Mouse (Mus musculus): ENCODE data around the gene Pi4ka. TPM values are rescaled to one million over a fixed set of nuclear protein-coding genes. Genes with fewer than 3 reads are reported as not detected.
A peak's percentile ranks its signal among the peaks of the same experiment; 100 is the strongest.

Gene Pi4ka
- total RNA-seq (2014; rRNA removed) (17.9 and 25.8 TPM in 2 replicates), polyA plus RNA-seq (2012; rRNA removed) (18.0 and 21.4 TPM in 2 replicates)

- Histone ChIP-seq H3K9ac (ENCODE audit: low read depth, low read length) (peak within 1 kb of the TSS; percentile 83), H3K4me1 (ENCODE audit: control insufficient read depth, insufficient read depth, low read length) (peaks cover 13% of the 10 kb centered on the region), H3K27me3 (ENCODE audit: control insufficient read depth, insufficient read depth, low read length) (no peaks in the 10 kb centered on the region), H3K36me3 (ENCODE audit: control insufficient read depth, insufficient read depth, low read length) (no peaks in the 10 kb centered on the region), H3K4me3 (ENCODE audit: insufficient read depth, low read depth, low read length) (peak within 1 kb of the TSS; percentile 88), H3K79me2 (ENCODE audit: control insufficient read depth, insufficient read depth, low read length) (peaks cover 29% of the 10 kb centered on the region; the same call in 1 of the 2 replicates), H3K27ac (replicated peaks; ENCODE audit: insufficient read depth, low read depth, low read length) (peak within 1 kb of the TSS; percentile 81)
- under 1% methylated on average over 69 of the region's 69 CpGs for WGBS
- TF ChIP-seq CTCF (IDR thresholded peaks at IDR 0.05; ENCODE audit: low read depth, low read length) (no peak), POLR2A (IDR thresholded peaks at IDR 0.05; ENCODE audit: extremely low read depth, insufficient read depth, low read length) (peak; percentile 61)
- peak; percentile 83 for DNase-seq (ENCODE audit: extremely low read depth, low read depth, low spot score)
Observed at GRCm38 (mm10) chr16:17405736-17406443, at the start of gene Pi4ka, which contains the start of gene Snap29. TSS of gene Pi4ka (minus strand) at chr16:17406314. TSS of gene Snap29 (plus strand) at chr16:17405986.

GRCm38 (mm10) chr16:17452373-17452715 lies 46.2 kb upstream of the Pi4ka start:
- Histone ChIP-seq H3K4me1 (ENCODE audit: control insufficient read depth, insufficient read depth, low read length) (peaks cover 22% of the 10 kb centered on the region), H3K27me3 (ENCODE audit: control insufficient read depth, insufficient read depth, low read length) (no peaks in the 10 kb centered on the region), H3K79me2 (ENCODE audit: control insufficient read depth, insufficient read depth, low read length) (peaks cover 32% of the 10 kb centered on the region), H3K36me3 (ENCODE audit: control insufficient read depth, insufficient read depth, low read length) (peaks cover 2% of the 10 kb centered on the region; the same call in 1 of the 2 replicates), H3K4me3 (ENCODE audit: insufficient read depth, low read depth, low read length) (peak overlapping the region; percentile 75), H3K27ac (replicated peaks; ENCODE audit: insufficient read depth, low read depth, low read length) (peak overlapping the region; percentile 82), H3K9ac (ENCODE audit: low read depth, low read length) (peak overlapping the region; percentile 90)
- DNase-seq (ENCODE audit: extremely low read depth, low read depth, low spot score): peak; percentile 48
- WGBS: under 1% methylated on average over 24 of the region's 24 CpGs
- TF ChIP-seq CTCF (IDR thresholded peaks at IDR 0.05; ENCODE audit: low read depth, low read length): no peak
- 0 out of 2 replicates have a peak, but pooled peaks have one; percentile 18 for TF ChIP-seq POLR2A (IDR thresholded peaks at IDR 0.05; ENCODE audit: extremely low read depth, insufficient read depth, low read length)

- WGBS: under 1% methylated on average over 63 of the region's 63 CpGs
- H3K79me2 ChIP-seq (ENCODE audit: control insufficient read depth, insufficient read depth, low read length): peaks cover 27% of the 10 kb centered on the region
- TF ChIP-seq POLR2A (IDR thresholded peaks at IDR 0.05; ENCODE audit: extremely low read depth, insufficient read depth, low read length) (peak; percentile 84), CTCF (IDR thresholded peaks at IDR 0.05; ENCODE audit: low read depth, low read length) (no peak)
- peak; percentile 96 for DNase-seq (ENCODE audit: extremely low read depth, low read depth, low spot score)
- peak within 1 kb of the TSS; percentile 99 for H3K27ac ChIP-seq (replicated peaks; ENCODE audit: insufficient read depth, low read depth, low read length)
- peak within 1 kb of the TSS; percentile 75 for H3K4me3 ChIP-seq (ENCODE audit: insufficient read depth, low read depth, low read length)
- H3K27me3 ChIP-seq (ENCODE audit: control insufficient read depth, insufficient read depth, low read length): no peaks in the 10 kb centered on the region
- H3K9ac ChIP-seq (ENCODE audit: low read depth, low read length): peak within 1 kb of the TSS; percentile 94
- H3K4me1 ChIP-seq (ENCODE audit: control insufficient read depth, insufficient read depth, low read length): peaks cover 22% of the 10 kb centered on the region
- H3K36me3 ChIP-seq (ENCODE audit: control insufficient read depth, insufficient read depth, low read length): peaks cover 2% of the 10 kb centered on the region; the same call in 1 of the 2 replicates
Observed at GRCm38 (mm10) chr16:17451541-17452372, 45.6 kb upstream of the Pi4ka start, which contains the start of gene Crkl. TSS of gene Crkl (plus strand) at chr16:17451987.

GRCm38 (mm10) chr16:17432576-17432975 lies 26.5 kb upstream of the Pi4ka start:
- 40% methylated on average over 2 of the region's 2 CpGs for WGBS
- Histone ChIP-seq H3K27me3 (ENCODE audit: control insufficient read depth, insufficient read depth, low read length) (no peaks in the 10 kb centered on the region), H3K4me1 (ENCODE audit: control insufficient read depth, insufficient read depth, low read length) (no peaks in the 10 kb centered on the region; the same call in 1 of the 2 replicates), H3K27ac (replicated peaks; ENCODE audit: insufficient read depth, low read depth, low read length) (no peak overlapping the region), H3K79me2 (ENCODE audit: control insufficient read depth, insufficient read depth, low read length) (no peaks in the 10 kb centered on the region), H3K9ac (ENCODE audit: low read depth, low read length) (no peak overlapping the region), H3K36me3 (ENCODE audit: control insufficient read depth, insufficient read depth, low read length) (peaks cover 16% of the 10 kb centered on the region), H3K4me3 (ENCODE audit: insufficient read depth, low read depth, low read length) (no peak overlapping the region)
- TF ChIP-seq POLR2A (IDR thresholded peaks at IDR 0.05; ENCODE audit: extremely low read depth, insufficient read depth, low read length): no peak
- peak; percentile 38 for TF ChIP-seq CTCF (IDR thresholded peaks at IDR 0.05; ENCODE audit: low read depth, low read length)
- peak; percentile 42 for DNase-seq (ENCODE audit: extremely low read depth, low read depth, low spot score)

- no peak for DNase-seq (ENCODE audit: extremely low read depth, low read depth, low spot score)
- no peaks in the 10 kb centered on the region for H3K79me2 ChIP-seq (ENCODE audit: control insufficient read depth, insufficient read depth, low read length)
- no peak overlapping the region for H3K9ac ChIP-seq (ENCODE audit: low read depth, low read length)
- no peaks in the 10 kb centered on the region for H3K27me3 ChIP-seq (ENCODE audit: control insufficient read depth, insufficient read depth, low read length)
- peaks cover 53% of the 10 kb centered on the region for H3K36me3 ChIP-seq (ENCODE audit: control insufficient read depth, insufficient read depth, low read length)
- H3K4me1 ChIP-seq (ENCODE audit: control insufficient read depth, insufficient read depth, low read length): no peaks in the 10 kb centered on the region; the same call in 1 of the 2 replicates
- WGBS: 88% methylated on average over 3 of the region's 3 CpGs
- no peak overlapping the region for H3K4me3 ChIP-seq (ENCODE audit: insufficient read depth, low read depth, low read length)
- no peak overlapping the region for H3K27ac ChIP-seq (replicated peaks; ENCODE audit: insufficient read depth, low read depth, low read length)
- TF ChIP-seq CTCF (IDR thresholded peaks at IDR 0.05; ENCODE audit: low read depth, low read length) (no peak), POLR2A (IDR thresholded peaks at IDR 0.05; ENCODE audit: extremely low read depth, insufficient read depth, low read length) (no peak)
Observed at GRCm38 (mm10) chr16:17423021-17423420, 16.9 kb upstream of the Pi4ka start.
